Mouse (Mus musculus) midbrain, embryonic 13.5 days (tissue): Measurements from ENCODE around the gene Trim9. TPM values are rescaled to one million over a fixed set of nuclear protein-coding genes. Genes with fewer than 3 reads are reported as not detected.

Experiments used
- ATAC-seq: fragments of 200-750 bp; cut with Nextera tagmentation; 2 replicates; pipeline ENCODE4 v1.8.0; 2017; ENCODE audit warnings: mild to moderate bottlenecking, moderate TSS enrichment, moderate library complexity
- H3K27ac ChIP-seq: fragments of 300-500 bp; sonication (generic); 2 replicates; pipeline ENCODE4 v1.5.1; 2015; ENCODE audit warnings: inconsistent platforms, mild to moderate bottlenecking, moderate library complexity
- H3K27me3 ChIP-seq: fragments of 300-500 bp; sonication (generic); 2 replicates; pipeline ENCODE4 v1.6.1; 2015; ENCODE audit warnings: mild to moderate bottlenecking, inconsistent platforms
- H3K36me3 ChIP-seq: fragments of 300-500 bp; sonication (generic); 2 replicates; pipeline ENCODE4 v1.6.1; 2015; ENCODE audit warnings: mild to moderate bottlenecking, inconsistent platforms
- H3K4me1 ChIP-seq: fragments of 300-500 bp; sonication (generic); replicated peaks from 2 replicates; pipeline ENCODE4 v1.6.1; 2015; ENCODE audit warnings: inconsistent platforms
- H3K4me2 ChIP-seq: fragments of 300-500 bp; sonication (generic); replicated peaks from 2 replicates; pipeline ENCODE4 v1.6.1; 2015; ENCODE audit warnings: moderate library complexity, mild to moderate bottlenecking, inconsistent platforms
- H3K4me3 ChIP-seq: fragments of 300-500 bp; sonication (generic); replicated peaks from 2 replicates; pipeline ENCODE4 v1.5.1; 2015; ENCODE audit warnings: mild to moderate bottlenecking, inconsistent platforms
- H3K9ac ChIP-seq: fragments of 300-500 bp; sonication (generic); replicated peaks from 2 replicates; pipeline ENCODE4 v1.6.1; 2015; ENCODE audit warnings: mild to moderate bottlenecking, inconsistent platforms
- H3K9me3 ChIP-seq: fragments of 300-500 bp; sonication (generic); 2 replicates; pipeline ENCODE4 v1.6.1; 2016; ENCODE audit warnings: mild to moderate bottlenecking, inconsistent platforms
- WGBS: fragments of 180-500 bp; shearing (Covaris S2); methylation state at CpG from one replicate; pipeline ENCODE4 v1.1.7; 2015; 5-methylcytosine and 5-hydroxymethylcytosine counted together
- polyA plus RNA-seq: library from polyadenylated mRNA; unstranded; fragments of >200 nt; fragmentation: Nextera tagmentation; extraction: Ambion mirVana; gene quantifications from 2 replicates; pipeline ENCODE4 v1.2.1, GENCODE M21; 2015

Gene Trim9
- polyA plus RNA-seq, 1 experiment from 2014 or later, result 61.8 TPM

DNA sequence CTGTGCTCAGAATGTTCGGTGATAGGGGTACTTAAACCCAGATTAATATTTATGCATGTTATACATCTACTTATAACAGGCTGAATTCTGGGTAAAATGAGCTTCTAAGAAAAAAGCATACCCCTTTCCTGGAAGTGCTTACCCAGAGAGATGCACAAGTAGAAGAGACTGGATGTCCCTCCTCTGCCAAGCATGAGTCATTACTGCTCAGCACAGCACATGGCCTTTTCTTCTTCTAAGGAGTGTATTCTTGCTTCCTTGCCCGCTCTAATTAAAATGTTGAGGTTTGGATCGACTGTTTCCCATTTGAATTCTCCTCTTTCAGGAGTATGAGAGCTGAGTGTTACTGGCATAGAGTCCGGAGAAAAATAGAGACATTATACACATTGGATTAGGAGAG is 3.1 kb upstream of the Trim9 start:
- no peak for ATAC-seq
- Histone ChIP-seq H3K4me3 (no peak overlapping the region), H3K27me3 (no peaks in the 10 kb centered on the region), H3K4me2 (no peak overlapping the region), H3K36me3 (no peaks in the 10 kb centered on the region), H3K4me1 (peaks cover 24% of the 10 kb centered on the region), H3K27ac (no peak overlapping the region), H3K9me3 (no peaks in the 10 kb centered on the region), H3K9ac (no peak overlapping the region)
- 71% methylated on average over 4 of the region's 4 CpGs for WGBS

DNA sequence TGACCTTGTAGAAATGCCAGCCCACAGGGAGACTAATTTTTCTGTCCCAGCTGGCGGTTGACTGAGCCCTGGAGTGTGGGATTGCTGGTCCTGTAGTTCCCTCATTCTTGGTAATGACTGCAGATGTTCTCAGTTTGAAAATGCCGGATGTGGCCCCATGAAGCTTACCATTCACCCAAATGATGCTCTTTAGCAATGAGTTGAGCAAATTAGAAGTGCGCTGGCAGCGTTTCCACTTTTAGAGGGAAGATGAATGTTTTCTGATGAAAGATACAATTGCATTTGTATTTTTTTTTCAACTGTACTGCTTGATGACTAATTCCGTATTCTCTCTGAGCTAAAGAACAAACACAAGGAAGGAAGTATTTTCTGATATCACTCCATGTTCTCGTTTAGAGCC is 2.4 kb upstream of the Trim9 start:
- no peak overlapping the region for H3K4me3 ChIP-seq
- H3K36me3 ChIP-seq, result no peaks in the 10 kb centered on the region
- H3K9me3 ChIP-seq, result no peaks in the 10 kb centered on the region
- no peaks in the 10 kb centered on the region for H3K27me3 ChIP-seq
- H3K4me1 ChIP-seq, result peaks cover 31% of the 10 kb centered on the region
- H3K9ac ChIP-seq, result no peak overlapping the region
- 84% methylated on average over 6 of the region's 6 CpGs for WGBS
- ATAC-seq, result no peak
- H3K4me2 ChIP-seq, result no peak overlapping the region
- no peak overlapping the region for H3K27ac ChIP-seq

DNA sequence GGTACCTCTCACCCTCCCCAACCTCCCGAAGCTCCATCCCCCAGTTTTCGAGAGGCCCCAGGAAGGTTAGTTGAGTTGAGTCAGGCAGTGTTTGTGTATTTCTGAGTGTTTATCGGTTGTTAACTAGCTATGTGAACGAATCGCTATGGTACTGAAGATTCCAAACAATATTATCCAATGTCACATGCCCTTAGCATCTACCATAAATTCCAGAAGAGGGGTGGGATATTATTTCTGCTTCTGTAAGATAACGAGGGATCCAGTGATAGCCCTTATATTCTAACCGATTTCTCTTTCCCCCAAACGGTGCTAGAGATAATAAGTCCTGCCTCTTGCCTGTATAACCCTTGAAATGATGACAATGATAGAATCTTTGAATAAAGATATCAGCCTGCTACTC is 612 bp upstream of the Trim9 start:
- H3K4me3 ChIP-seq, result peak overlapping the region; percentile 72
- WGBS, result 12% methylated on average over 8 of the region's 8 CpGs

DNA sequence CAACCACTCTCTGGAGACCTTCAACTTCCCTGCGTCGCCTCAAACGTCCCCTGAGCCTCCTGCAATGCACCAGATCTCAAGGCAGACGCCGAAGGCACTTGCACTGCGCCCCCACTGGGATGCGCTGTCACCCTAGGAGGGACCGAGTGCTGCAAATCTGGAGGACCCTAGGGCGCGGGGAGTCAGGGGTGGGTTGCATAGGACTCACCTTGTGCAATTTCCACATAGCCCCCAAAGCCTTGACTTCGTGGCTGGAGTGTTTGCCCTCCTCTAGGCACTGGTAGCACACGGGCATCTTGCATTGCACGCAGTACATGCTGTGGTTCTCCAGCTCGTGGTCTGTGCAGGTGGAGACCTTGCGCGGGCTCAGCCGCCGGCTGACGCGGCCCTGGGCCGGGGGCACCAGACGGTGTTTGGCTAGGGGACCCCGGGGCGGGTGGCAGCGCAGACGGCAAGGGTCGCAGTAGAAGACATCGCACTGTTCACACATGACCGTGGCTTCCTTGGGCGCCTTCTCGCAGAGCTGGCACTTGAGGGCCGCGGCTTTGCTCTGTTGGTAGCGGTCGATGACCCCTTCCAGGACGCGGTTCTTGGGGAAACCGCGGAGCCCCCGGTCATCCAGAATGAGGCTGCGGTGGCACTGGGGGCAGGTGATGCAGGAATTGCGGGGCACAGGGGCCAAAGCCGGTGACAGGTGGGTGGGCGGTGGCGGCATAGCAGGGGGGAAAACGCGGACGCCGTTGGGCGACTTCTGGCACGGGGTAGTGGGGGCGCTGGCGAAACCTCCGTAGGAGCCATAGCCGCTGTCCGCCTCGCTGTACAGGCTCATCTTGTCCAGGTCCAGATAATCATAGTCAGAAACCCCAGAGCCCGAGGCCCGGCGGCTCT is 1.0 kb downstream of the Trim9 start:
- under 1% methylated on average over 60 of the region's 60 CpGs for WGBS
- H3K9ac ChIP-seq, result peak overlapping the region; percentile 89

More for the DNA sequence above, 612 bp upstream of the Trim9 start:
- ATAC-seq, result no peak
- Histone ChIP-seq H3K9ac (peak overlapping the region; percentile 89), H3K4me2 (peak overlapping the region; percentile 90), H3K27me3 (no peaks in the 10 kb centered on the region), H3K4me1 (peaks cover 45% of the 10 kb centered on the region), H3K36me3 (no peaks in the 10 kb centered on the region), H3K27ac (peak overlapping the region; percentile 98), H3K9me3 (no peaks in the 10 kb centered on the region)

DNA sequence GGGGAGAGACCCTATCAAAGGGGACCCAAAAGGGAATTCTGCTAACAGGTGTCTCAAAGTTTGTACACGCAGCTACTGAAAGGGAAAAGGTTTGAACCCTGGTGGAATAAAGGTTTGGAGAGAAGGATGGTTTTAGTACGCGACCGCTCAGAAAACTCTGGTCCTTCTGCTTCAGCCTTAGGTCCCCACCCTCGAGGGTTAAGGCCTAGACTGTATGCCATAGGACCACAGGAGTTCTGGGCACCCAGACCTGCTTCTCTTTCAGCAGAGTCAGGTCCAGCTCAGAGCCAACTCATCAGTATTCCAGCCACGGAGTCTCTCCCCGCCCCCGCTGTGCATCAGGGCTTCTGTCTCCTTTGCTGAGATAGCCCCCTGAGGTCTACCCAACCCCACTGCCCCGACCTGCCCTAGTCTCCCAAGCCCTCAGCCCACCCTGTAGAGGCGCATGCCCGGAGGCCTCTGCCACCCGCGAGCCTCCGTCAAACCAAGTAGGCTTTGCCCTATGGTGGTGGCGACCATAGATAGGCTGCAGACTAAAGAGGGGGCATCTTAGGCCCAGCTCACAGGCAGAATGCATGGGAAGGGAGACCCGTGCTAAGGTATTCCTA is 1.8 kb downstream of the Trim9 start:
- H3K9me3 ChIP-seq, result no peaks in the 10 kb centered on the region
- peak overlapping the region; percentile 90 for H3K4me2 ChIP-seq
- H3K4me1 ChIP-seq, result peaks cover 54% of the 10 kb centered on the region
- no peaks in the 10 kb centered on the region for H3K36me3 ChIP-seq
- no peaks in the 10 kb centered on the region for H3K27me3 ChIP-seq
- 26% methylated on average over 16 of the region's 16 CpGs for WGBS
- peak overlapping the region; percentile 72 for H3K4me3 ChIP-seq
- ATAC-seq, result peak; percentile 18
- peak overlapping the region; percentile 89 for H3K9ac ChIP-seq
- peak overlapping the region; percentile 98 for H3K27ac ChIP-seq

More for the DNA sequence above, 1.0 kb downstream of the Trim9 start:
- ATAC-seq, result peak; percentile 51
- Histone ChIP-seq H3K36me3 (no peaks in the 10 kb centered on the region), H3K4me1 (peaks cover 54% of the 10 kb centered on the region), H3K27ac (peak overlapping the region; percentile 98), H3K9me3 (no peaks in the 10 kb centered on the region), H3K4me2 (peak overlapping the region; percentile 90), H3K27me3 (no peaks in the 10 kb centered on the region), H3K4me3 (peak overlapping the region; percentile 72)

DNA sequence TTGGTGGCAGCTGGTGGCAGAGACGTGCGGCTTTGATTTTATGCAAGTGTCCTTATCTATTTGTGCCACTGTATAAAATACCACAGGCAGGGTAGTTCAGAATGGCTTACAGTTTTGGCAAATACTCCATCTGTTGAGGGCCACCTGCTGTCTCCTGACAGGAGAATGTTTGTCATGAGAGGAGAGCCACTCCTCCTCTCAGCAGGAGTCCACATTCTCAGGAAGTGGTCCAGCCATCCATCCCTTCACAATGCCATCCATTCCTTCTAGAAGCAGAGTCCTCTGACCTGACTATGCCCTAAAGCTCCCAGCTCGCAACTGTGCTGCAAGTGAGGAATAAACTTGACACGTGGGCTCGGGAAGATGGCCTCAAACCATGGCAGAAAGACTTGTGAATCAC is 12.2 kb downstream of the Trim9 start:
- Histone ChIP-seq H3K9me3 (no peaks in the 10 kb centered on the region), H3K4me2 (no peak overlapping the region), H3K36me3 (0 out of 2 replicates have a peak, but pooled peaks cover 2% of the 10 kb centered on the region), H3K4me1 (peaks cover 11% of the 10 kb centered on the region), H3K27ac (no peak overlapping the region), H3K9ac (no peak overlapping the region), H3K27me3 (no peaks in the 10 kb centered on the region), H3K4me3 (no peak overlapping the region)
- 62% methylated on average over 5 of the region's 5 CpGs for WGBS
- no peak for ATAC-seq

DNA sequence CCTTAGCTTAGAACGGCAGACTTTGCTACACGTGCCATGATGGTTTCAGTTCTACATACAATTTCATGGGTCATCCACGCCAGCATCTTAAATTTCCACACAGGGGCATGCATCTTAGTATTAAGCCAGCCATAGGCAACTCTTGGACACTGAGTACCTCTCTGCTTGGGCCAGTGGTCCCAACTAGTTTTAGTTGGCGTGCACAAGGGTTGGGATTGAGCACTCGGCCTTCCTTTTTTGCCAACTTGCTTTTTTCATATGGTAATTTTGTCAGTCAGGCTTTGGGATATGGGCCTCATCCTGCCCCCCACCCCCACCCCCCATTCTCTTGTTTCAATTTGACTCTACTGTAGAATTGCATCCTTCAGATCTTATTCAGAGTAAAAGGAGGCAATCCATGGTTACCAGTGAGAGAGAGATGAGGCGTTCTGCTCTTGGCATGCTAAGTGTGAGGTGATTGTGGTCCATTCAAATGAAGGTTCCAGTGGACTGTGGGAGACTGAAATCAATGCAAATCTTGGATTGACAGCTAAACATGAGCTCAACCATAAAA is 14.1 kb downstream of the Trim9 start:
- no peak for ATAC-seq

DNA sequence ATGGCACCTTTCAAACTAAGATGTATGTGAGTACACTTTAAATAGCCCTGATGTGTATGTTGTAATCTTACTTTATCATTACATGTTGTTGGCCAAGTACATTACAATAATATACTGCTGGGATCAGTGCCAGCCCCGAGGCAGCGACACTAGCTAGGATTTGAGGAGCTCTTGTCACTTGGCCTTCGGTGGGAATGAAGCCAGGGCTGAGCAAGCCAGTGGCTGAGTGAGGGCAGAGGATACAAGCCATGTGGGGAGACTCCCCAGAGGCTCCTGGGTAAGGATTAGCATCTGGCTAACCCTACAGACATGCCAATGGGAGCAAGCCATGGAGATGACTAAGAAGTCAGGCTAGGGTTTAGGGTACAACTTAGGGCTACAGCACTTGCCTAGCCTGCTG is 18.4 kb downstream of the Trim9 start:
- Histone ChIP-seq H3K27me3 (no peaks in the 10 kb centered on the region), H3K36me3 (no peaks in the 10 kb centered on the region; the same call in 1 of the 2 replicates), H3K4me2 (no peak overlapping the region), H3K4me3 (no peak overlapping the region), H3K27ac (no peak overlapping the region), H3K4me1 (peaks cover 21% of the 10 kb centered on the region), H3K9me3 (no peaks in the 10 kb centered on the region), H3K9ac (no peak overlapping the region)
- ATAC-seq, result no peak
- 88% methylated on average over 3 of the region's 3 CpGs for WGBS

More for the DNA sequence above, 14.1 kb downstream of the Trim9 start:
- Histone ChIP-seq H3K27ac (no peak overlapping the region), H3K27me3 (no peaks in the 10 kb centered on the region), H3K4me2 (no peak overlapping the region), H3K4me3 (no peak overlapping the region), H3K9me3 (no peaks in the 10 kb centered on the region), H3K4me1 (peaks cover 11% of the 10 kb centered on the region), H3K9ac (no peak overlapping the region), H3K36me3 (no peaks in the 10 kb centered on the region)
- WGBS, result 63% methylated on average over 6 of the region's 6 CpGs

DNA sequence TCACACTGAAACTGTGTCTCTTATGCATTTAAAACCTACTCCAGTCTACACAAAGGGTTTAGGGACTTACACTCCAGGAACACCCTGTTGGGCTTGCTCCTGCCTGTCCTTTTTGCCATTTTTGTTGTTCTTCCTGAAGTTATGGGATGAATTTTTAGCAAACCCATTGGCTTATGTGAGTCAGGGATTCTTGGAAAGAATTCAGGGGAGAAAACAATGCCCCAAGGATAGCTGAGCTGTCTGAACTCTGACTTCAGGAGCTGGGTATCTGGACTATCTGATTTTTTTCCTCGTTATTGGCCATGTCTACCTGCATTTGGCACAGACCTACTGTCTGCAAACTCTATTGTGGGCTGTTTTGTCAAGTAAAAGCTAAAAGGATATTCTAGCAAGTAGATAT is 20.5 kb downstream of the Trim9 start:
- Histone ChIP-seq H3K9ac (no peak overlapping the region), H3K4me1 (peaks cover 19% of the 10 kb centered on the region; the same call in 1 of the 2 replicates), H3K9me3 (no peaks in the 10 kb centered on the region), H3K27me3 (no peaks in the 10 kb centered on the region), H3K4me3 (no peak overlapping the region), H3K27ac (0 out of 2 replicates have a peak overlapping the region, but pooled peaks have one; percentile 19), H3K4me2 (no peak overlapping the region), H3K36me3 (no peaks in the 10 kb centered on the region; the same call in 1 of the 2 replicates)
- no peak for ATAC-seq
- 71% methylated on average over 1 of the region's 1 CpGs for WGBS

DNA sequence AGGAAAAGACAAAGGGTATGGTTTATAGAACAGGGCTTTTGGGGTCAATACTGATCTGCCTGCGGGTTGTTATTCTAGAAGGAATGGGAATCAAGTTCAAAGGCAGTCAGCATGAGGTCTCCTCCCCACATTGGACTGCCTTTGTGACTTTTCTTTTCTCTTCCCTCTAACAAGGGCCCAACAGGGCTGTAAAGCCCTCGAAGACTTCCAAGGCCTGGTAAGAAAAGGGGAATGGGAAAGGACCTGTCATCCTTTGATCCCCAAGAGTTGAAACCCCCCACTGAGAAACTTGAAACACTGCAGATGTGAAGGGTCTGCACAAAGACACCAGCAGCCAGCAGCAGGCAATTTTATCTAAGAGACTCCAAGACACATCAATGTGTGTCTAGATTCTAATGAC is 21.0 kb downstream of the Trim9 start:
- peaks cover 19% of the 10 kb centered on the region; the same call in 1 of the 2 replicates for H3K4me1 ChIP-seq
- no peak overlapping the region for H3K9ac ChIP-seq
- peak; percentile 50; the same call in 1 of the 2 replicates for ATAC-seq
- H3K27ac ChIP-seq, result no peak overlapping the region
- H3K9me3 ChIP-seq, result no peaks in the 10 kb centered on the region
- no peak overlapping the region for H3K4me2 ChIP-seq
- 18% methylated on average over 2 of the region's 2 CpGs for WGBS
- no peaks in the 10 kb centered on the region for H3K27me3 ChIP-seq
- no peaks in the 10 kb centered on the region; the same call in 1 of the 2 replicates for H3K36me3 ChIP-seq
- H3K4me3 ChIP-seq, result no peak overlapping the region

DNA sequence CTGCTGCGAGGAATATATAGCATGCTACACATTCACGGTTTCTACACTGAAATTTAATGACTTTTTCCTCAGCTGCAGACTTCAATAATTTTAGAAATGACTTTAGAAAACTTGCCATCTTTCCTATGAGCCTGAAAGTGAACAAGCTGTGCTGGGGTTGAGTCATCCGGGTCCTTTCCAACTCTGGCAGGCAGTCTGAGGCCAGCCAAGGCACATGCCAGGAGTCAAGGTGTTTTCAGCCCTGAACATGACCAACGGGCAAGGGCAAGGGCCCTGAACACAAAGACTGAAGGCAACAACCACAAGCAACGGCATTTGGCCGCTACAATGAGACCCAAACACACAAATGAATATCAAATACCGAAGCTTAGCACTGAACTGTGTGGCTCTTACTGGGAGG is 21.6 kb downstream of the Trim9 start:
- H3K36me3 ChIP-seq, result no peaks in the 10 kb centered on the region; the same call in 1 of the 2 replicates
- H3K9ac ChIP-seq, result no peak overlapping the region
- no peak overlapping the region for H3K4me2 ChIP-seq
- peaks cover 19% of the 10 kb centered on the region; the same call in 1 of the 2 replicates for H3K4me1 ChIP-seq
- WGBS, result 64% methylated on average over 7 of the region's 7 CpGs
- H3K27ac ChIP-seq, result peak overlapping the region; percentile 59; the same call in 1 of the 2 replicates
- H3K27me3 ChIP-seq, result no peaks in the 10 kb centered on the region
- H3K4me3 ChIP-seq, result no peak overlapping the region
- H3K9me3 ChIP-seq, result no peaks in the 10 kb centered on the region
- ATAC-seq, result no peak

DNA sequence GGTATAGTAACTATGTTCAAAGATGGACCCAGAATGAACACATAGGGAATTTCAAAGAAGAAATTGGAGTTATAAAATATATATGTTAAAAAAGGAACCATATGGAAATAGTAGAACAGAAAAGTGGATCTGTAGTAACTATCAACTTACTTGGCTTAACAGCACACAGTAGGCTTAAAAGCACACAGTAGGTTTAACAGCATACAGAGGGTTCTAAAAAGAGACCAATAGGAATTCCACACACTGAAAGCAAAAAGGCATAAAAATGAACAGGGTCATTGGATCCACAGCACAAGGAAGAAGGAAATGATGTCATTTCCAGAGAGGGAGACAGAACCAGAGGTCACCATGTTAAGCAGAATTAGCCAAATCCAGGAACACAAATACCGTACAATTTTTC is 24.6 kb downstream of the Trim9 start:
- Histone ChIP-seq H3K4me1 (peaks cover 26% of the 10 kb centered on the region), H3K9me3 (no peaks in the 10 kb centered on the region), H3K36me3 (no peaks in the 10 kb centered on the region; the same call in 1 of the 2 replicates), H3K9ac (no peak overlapping the region), H3K4me3 (no peak overlapping the region), H3K27me3 (no peaks in the 10 kb centered on the region), H3K4me2 (no peak overlapping the region), H3K27ac (no peak overlapping the region)
- no peak for ATAC-seq
- 93% methylated on average over 1 of the region's 1 CpGs for WGBS
